8 mouse cellular contexts compared by ENCODE assay signal in genomic region chr13:28417431-28417928, GRCm38 (mm10).
DNase-seq lines count a peak whose midpoint lies in the region; ATAC-seq lines count a peak whose summit lies in the region.

No protein-coding gene starts in this region.

- WGBS in stomach, embryonic 14.5 days: 6% methylated on average over 7 of the region's 7 CpGs

- H3K27ac ChIP-seq in stomach, embryonic 14.5 days (ENCODE audit: low read length): peak overlapping the region; percentile 92

- H3K4me3 ChIP-seq in stomach, embryonic 14.5 days (ENCODE audit: low read depth, low read length): peak overlapping the region; percentile 7; the same call in 1 of the 2 replicates

- no peak overlapping the region for H3K9ac ChIP-seq in stomach, embryonic 14.5 days (replicated peaks; ENCODE audit: low read depth, low read length)

- H3K4me1 ChIP-seq in stomach, embryonic 14.5 days (ENCODE audit: control insufficient read depth, insufficient read depth, low read length): peaks cover 33% of the 10 kb centered on the region

- no peaks in the 10 kb centered on the region for H3K36me3 ChIP-seq in stomach, embryonic 14.5 days (ENCODE audit: control insufficient read depth, insufficient read depth, low read length)

- H3K4me2 ChIP-seq in stomach, embryonic 14.5 days (replicated peaks; ENCODE audit: low read depth, low read length): peak overlapping the region; percentile 40

- no peaks in the 10 kb centered on the region for H3K9me3 ChIP-seq in stomach, embryonic 14.5 days (ENCODE audit: control insufficient read depth, low read depth, low read length)

- intact Hi-C loops in left cerebral cortex, postnatal 10 days (cut with DNase I): loop anchor here (5.0 kb wide), 1 partner anchor 1420 kb away; no protein-coding TSS in a partner anchor

- peak; percentile 64 for ATAC-seq in megakaryocyte progenitor cell, adult 5-6 weeks (replicated peaks; ENCODE audit: poor library complexity)
- peak; percentile 60 for ATAC-seq in stomach, embryonic 14.5 days (ENCODE audit: insufficient number of reproducible peaks, insufficient read depth, low FRiP score, low read depth)

- H3K27me3 ChIP-seq in stomach, embryonic 14.5 days (ENCODE audit: control insufficient read depth, insufficient read depth, low read length): no peaks in the 10 kb centered on the region

- DNase-seq in NIH3T3 (ENCODE audit: low read depth): peak; percentile 79
- DNase-seq in cerebellum, adult 9-10 months: peak; percentile 44
- peak; percentile 11 to 19 for DNase-seq in frontal cortex, postnatal 25 days (ENCODE audit: low spot score in 2 of 2)
- DNase-seq in induced T-regulatory cell, adult 2 months (ENCODE audit: low read depth): peak; percentile 48
- DNase-seq in left cerebral cortex, postnatal 10 days (ENCODE audit: extremely low spot score in 1 of 2, low spot score in 2 of 2): peak; percentile 32 to 65
- DNase-seq in spleen, postnatal 36 days (ENCODE audit: low spot score in 2 of 2): no peak

Comparison
In these comparisons a context has a peak if more than half of its experiments do, and no peak if none do; other contexts are left out.
1. DNase-seq: peak in NIH3T3 (single experiment), cerebellum, adult 9-10 months (single experiment), frontal cortex, postnatal 25 days (2 of 2), induced T-regulatory cell, adult 2 months (single experiment) and left cerebral cortex, postnatal 10 days (2 of 2); none in spleen, postnatal 36 days (0 of 2).